Mouse (Mus musculus) heart, adult 11 months (tissue): ENCODE measurements around the gene Kif6.

Source experiments
- DNase-seq: peaks from one replicate; pipeline ENCODE4 v3.0.0; 2022

Kif6 gene

DNA sequence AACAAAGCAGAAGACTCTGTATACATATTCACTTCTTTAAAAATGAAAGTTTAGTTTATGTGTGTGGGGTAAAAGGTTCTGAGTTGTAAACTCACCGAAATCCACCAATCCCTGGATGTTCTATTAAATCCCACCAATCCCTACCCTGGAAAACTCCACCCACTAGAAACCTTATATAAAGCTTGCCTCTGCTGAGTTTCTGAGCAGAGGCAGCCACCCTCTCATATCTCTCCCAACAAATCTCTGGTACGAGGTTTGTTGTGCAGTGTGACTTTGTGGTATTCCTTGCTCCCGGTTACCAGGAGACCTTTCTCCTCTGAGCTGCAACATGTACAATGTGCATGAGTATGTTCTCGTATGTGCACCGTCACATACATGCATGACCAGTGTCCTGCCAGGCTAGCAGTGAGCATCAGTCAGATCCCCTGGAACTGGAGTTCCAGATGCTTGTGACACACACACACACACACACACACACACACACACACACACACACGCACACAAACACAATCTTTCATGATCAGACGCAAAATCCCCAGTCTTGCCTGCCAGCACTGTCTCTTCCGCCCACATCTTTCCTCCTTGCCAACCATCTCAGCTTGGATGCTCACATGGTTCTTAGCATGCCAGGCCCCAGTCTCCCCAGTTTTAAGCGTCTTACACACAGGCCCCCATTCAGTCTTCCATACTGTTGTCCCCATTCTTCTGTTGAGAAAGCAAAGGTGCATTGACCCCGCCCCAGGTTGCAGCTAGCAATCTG is 245.3 kb downstream of the Kif6 start:
- DNase-seq = no peak

DNA sequence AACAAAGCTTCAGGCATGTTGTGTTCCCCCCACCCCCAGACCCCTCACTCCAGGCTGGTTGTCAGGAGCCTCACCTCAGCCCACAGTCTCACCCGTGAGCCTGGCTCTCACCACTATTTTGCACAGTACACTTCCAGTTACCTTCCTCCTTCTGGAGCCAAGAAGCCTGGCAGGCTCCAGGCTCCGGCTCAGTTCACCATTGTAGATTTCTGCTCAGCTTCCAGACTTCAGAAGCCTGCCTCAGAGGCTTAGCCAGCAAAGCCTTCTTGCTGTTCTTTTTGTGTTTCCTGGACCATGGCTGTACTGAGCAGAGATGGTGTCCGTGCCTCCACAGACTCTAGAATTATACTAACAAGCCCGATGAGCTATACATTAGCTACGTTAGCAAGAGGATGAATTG is 248.7 kb downstream of the Kif6 start:
- DNase-seq = no peak

DNA sequence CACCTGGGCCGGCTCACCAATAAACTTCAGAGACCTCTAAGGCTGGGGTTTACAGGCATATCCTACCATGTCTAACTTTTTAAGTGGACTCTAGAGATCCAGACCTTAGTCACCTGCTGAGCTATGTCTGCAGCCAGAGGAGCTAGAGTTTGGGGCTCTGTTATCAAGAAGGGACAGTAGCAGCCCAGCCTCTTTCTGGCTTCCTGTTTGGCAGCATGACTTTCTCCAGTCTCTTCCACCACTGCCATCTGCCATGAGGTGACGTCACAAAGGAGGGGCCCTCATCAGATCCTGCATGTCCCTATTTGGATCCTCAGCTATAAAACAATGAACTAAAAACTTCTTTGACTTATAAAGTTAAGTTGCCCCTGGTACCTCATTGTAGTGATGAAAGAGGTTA is 250.7 kb downstream of the Kif6 start:
- no peak for DNase-seq

DNA sequence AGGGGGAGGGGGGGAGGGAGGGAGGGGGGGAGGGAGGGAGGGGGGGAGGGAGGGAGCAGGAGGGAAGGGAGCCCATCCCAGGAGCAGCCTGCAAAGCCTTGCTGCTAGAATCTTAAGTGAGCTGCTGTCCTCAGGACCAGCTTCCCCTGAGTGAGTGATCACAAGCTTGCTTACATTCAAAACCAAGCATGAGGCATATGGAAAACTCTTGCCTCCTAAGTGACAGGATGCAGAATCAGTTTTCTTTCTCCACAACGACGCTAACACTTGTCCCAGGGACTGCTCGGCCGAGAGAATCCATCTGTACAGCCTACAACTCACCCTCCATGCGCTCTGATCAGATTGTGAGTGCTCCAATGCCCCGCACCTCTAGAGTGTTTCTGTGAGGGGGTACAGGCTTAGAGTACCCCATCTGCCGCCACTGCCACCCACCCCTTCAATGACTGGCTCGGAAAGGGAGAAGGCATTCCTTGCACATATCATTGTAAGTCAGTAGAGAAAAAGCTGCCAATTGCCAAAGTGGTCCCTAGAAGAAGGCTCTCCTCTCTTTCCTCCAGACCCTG is 251.8 kb downstream of the Kif6 start:
- DNase-seq = no peak

DNA sequence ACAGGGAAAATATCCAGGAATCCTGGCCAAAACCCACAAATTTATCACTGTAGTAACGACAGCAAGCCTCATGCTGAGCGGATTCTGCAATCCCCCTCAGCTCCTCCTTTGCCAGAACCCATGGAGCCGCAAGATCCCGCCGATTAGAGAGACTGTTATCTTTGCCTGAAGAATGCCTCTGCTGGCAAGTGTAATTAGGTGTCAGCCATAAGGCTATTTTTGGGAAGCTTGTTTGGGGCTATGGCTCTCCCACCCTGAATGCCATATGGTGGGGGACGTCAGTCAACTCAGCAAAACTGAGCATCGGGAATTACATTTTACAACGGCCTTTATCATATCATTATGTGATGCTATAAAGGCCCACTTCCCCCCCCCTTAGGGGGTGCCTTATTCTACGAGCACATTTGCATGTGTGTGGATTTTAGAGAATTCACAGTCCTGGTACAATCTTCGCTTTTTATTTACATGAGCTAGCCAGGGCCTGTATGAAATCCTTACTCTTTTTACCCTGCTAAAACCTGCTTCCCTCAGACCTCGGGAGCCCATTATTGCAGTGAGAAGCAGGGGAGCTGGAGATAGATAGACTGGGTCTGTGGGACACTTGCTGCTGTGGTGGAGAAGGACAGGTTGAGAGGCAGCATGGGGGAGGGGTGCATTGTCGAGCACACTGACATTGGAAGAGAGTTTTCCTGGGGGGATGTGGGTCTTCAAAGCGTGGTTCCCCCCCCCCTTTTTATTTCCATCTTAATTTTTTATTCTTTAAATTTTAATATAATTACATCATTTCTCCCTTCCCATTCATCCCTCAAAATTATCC is 252.6 kb downstream of the Kif6 start:
- DNase-seq = no peak

DNA sequence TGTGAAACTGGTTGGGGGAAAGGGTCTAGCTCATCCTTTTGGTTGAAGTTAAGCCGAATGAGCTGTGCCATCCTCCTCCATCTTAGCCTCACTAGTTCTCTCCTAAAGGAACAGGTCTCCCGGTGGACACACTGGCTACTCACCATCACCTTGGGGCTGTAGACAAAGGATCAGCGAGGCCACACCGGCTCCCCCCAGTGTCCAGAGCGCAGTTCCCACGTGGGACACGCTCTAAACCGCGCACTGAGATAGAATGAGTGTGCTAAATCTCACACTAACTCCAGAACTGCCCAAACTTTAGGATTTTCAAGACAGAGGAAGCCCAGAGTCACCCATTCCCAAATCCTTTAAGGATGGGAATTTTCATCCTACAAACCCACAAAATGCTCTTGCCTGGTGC is 254.3 kb downstream of the Kif6 start:
- DNase-seq = no peak

DNA sequence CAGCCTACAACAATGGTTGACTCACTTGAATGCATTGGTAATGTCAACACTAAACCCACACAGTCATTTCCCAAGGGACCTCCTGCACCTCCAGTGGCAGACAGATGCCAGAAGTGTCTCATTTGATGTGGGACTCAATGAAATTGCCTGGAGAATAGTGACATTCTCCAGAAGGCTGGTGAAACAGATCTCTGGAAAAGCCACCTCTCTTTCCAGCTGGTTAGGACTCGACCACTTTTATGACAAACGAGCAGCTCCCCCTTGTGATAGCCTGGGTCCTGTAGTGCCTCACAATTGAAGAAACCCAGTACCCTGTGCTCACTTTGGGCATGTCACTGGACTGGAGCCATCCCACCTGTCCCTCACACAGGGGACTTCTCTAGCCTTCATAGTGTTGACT is 257.4 kb downstream of the Kif6 start:
- DNase-seq = no peak

DNA sequence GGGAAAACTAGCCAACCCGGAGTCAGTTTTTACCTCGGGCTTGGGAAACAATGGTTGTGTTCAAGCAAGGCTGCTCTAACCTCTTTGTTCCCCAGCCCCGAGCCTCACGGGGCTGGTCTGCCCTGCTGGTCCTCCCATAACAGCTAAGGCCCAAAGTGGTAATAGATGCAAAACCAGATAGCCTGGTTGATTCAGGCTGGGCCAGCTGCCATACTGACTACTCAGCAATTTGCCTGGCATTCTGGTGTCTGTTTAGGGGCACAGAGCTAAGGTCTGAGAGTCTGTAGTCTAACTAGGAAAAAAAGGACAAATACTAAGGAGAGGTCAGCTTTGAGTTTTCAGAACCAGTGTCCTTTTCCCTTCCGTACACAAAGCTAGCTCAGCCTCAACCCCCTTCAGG is 259.8 kb downstream of the Kif6 start:
- DNase-seq = no peak

DNA sequence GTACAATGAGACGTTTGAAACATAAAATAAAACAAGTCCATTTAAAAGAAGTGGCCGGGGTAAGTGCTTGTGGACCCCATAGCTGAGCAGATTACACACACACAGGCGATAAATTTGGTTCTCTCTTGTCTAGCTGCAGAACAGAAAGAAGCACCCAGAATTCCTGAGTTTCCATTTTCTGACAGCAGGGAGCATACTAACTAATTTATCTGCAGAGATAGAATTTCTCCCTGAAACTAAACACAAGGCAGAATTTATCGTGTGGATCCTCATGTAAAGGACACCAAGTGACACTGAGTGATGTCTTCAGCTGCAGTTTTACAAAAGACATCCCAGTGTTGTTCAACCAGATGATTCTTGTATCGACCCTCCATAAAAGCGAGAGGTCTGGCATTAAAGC is 260.5 kb downstream of the Kif6 start:
- DNase-seq = no peak

DNA sequence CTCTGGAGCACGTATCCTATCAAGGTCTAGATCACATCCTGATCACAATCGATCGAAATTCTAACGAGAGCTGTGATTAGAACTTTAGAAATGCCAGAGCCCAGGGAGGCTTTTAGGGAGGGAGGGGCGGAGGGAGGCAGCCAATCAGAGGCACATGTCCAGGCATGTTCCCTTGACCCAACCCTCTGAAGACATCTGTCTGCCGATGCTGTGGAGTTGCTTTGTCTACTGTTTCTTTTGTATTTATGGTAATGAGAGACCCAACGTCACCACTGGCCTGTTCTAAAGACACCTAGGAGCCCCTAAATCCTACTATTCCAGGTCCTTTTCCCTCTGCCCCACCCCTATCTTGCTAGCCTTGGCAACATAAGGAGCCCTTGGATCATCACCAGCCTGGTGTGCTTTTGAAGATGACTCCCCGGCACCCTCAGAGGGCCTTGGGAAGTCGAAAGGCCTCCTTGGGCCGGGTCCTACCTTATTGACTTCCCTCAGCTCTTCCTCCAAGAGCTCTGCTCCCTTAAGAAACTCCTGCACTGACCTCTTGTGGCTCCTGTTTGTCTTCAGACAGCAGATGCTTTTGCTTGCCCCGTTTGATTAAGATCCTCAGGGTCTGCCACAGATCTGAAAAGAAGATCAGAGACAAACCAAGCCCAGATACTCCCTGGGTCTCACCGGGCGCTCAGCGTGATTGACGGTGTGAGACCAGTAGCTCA is 261.2 kb downstream of the Kif6 start:
- DNase-seq = no peak

DNA sequence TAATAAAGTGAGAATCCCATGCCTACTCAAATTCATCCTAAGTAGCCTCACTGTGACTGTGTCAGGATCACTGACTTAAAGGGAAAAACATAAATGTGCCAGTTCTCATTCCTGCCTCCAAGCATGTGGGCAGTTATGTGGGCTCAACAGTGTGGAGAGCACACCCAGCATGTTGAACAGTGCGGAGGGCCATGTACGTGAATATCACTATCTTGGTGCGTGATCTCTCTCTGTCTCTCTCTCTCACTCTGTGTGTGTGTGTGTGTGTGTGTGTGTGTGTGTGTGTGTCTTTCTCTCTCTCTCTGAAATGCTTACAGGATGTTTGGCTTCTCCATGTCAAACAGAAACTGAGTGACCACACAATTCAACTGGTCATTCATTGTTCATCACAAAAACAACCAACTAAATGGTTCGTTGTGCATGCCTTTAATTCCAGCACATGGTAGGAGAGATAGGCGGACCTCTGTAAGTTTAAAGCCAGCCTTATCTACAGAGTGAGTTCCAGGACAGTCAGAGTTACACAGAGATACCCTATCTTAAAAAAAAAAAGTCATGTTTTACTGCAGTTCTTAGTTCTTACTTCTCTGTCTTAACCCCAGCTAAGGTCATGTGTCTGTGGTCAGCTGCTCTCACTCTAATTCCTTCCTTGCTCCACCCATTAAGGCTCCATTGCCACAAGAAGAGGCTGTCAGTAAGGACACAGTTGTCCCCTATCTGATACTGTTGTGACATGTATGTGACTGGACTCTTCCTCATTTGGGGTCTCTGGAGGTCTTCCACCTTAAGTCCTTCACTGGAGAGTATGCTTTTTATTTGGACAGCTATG is 266.2 kb downstream of the Kif6 start:
- no peak for DNase-seq

DNA sequence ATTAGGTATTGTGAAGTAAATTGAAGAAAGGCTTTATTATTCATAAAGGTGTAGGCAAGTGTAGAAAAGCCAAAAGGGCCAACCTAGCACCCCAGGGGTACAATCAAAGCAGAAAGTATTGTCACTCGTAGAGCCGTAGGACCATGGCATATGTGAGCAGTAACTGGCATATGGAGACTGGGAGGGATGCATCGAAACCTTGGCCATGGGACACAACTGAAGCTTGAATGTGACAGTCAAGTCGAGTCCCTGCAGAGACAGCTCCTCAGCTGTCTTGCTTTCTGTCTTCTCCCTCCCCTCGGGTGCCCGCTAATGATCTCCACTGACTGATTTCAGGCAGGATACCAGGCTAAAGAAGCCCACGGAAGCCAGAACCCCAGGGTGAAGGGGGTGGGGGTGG is 266.9 kb downstream of the Kif6 start:
- DNase-seq = peak; percentile 85

DNA sequence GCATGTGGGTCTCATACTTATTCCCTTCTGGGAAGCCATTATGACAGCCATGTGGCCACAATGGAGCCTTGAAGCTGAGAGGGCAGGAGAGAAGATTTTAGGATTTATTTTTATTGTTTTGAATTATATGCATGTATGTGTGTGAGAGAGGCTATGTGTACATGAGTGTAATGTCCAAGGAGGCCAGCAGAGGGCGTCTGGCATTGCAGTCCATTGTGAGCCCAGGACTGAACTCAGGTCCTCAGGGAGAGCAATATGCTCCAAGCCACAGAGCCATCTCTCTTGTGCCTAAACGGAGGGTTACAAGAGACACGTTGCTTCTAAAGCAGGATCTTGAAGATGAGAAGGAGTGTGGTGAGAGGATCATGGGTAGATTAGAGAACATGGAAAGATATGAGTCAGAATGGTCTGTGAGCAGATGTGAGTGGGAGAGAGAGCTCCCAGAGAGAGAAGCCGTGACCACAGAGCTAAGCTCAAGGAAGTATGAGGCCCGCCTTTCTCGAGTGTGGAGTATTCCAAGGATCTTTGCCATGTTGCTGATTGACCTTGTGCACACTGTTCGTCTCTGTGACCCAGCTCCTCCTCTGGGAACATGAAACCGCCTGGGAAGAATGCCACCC is 268.3 kb downstream of the Kif6 start:
- peak; percentile 82 for DNase-seq

DNA sequence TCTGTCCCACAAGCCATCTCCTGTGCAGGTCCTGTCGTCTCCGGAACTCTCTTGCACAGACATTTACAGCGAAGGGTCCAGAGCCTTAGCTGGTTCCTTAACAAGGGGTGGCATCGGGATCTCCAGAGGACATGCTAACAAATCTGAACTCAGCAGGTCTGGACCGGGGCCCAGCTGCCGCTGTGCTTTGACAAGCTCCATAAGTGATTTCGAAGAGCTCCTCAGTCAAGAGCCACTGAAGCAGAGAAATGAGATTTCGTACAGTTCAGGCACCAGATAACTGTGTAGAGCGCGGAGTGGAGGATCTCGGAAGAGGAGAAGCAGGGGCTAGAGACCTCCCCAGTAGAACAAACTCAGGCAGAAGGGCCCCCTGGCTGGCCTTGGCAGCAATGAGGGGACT is 270.1 kb downstream of the Kif6 start:
- DNase-seq = no peak

DNA sequence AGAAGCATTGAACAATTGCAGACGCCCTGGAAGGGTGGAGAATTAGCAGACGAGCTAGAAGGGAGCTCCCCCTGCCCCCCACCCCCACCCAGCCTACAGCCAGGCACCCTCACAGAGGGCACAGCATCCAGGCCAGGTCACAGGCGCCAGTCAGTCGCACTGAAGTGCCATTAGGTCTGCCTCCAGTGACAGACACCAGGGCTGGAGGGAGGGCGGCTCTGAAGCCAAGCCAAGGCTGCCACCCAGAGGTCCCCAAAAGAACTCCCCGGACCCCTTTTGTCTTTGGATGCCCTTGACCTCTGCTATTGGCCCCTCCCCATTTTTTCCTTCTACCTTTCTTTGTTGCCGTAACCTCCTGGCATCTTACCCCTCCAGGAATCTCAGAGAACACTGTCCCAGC is 274.7 kb downstream of the Kif6 start:
- no peak for DNase-seq

DNA sequence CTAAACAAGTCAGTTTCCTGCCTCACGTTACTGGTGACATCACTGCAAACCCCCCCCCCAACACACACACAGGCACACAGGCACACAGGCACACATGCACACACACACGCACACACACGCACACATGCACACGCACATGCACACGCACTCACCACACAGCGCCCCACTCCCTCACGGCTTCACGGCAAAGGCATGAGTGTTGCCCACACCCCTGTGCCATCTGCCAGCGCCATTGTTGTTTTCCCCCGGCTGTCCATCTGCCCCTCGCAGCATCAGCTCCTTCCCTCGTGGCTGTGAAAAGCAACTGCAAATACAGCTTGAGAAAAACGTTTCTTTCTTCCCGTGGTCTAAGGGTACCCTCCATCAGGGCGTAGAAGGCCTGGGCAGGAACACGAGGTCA is 275.9 kb downstream of the Kif6 start:
- DNase-seq = no peak

DNA sequence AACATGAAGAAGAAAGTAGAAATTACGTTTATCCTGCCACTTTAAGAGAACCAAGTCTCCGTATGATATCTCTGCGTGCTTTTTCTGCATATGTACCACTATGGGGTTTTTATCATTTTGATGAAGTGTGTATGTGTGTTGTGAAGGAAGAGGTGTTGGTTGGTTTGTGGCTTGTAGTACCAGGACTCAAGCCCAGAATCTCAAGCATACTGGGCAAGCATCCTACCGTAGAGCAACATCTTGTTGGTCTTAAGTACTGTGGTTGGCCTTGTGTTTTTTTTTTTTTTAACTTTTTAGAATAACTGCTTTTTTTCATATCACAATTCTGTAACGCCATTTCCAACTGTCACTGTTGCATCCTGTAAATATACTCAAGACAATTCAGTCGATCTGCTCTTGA is 277.5 kb downstream of the Kif6 start:
- no peak for DNase-seq

DNA sequence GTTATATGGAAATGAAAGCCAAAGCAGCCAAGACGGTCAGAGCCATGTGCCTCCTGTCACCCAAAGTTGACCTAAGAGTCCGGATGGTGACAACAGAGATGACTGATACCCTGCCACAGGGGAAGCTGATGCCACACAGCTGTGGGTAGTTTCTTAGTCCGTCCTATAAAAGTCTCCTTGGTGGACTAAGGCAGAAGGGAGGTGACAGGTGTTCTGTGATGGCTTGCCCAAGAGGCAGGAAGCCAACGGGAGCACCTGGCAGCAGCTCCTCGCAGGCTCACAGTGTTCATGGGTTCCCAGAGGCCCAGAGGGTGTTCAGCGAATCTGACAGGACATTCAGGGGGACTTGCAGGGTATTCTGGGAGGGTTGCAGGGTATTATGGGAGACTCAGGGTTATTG is 279.5 kb downstream of the Kif6 start:
- DNase-seq = no peak

DNA sequence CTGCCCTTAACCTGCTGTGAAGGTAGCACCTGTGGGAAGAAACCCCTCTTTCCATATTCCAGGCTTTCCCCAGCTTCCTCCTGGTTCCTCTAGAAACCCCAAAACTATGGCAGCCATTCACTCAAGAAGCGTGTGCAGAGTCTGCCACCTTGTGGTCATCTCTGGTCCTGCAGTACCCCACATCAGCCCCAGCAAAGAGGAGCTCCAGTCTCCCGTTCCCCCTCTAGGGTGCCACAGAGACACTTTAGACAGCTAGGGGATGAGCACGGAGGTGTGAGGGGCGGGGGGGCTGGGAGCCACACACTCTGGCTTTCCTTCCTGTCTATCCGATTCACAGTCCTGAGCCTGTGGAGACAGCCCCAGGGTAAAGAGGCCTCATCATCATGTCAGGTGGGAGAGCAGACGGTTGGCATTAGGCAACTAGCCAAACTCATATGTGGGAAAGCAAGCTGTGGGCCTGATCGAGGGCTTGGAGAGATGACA is 284.0 kb downstream of the Kif6 start:
- DNase-seq = no peak

DNA sequence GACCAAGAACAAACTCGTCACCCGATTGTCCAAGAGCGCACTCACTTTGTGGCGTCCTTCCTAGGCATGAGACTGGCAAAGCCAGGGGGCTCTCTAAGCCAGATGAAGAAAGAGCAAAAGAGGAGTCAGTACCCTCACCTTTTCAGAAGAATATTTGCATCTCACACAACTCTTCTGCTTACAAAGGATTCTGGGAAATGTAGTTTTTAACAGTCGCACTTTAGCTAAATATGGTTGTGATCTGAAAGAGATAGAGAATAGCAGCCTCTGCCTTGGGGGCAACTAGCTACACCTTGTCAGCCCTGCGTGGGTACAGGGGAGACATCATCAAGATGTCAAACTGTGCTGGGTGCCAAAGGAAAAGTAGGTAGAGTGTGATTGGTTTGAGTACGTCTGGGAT is 287.7 kb downstream of the Kif6 start:
- no peak for DNase-seq

DNA sequence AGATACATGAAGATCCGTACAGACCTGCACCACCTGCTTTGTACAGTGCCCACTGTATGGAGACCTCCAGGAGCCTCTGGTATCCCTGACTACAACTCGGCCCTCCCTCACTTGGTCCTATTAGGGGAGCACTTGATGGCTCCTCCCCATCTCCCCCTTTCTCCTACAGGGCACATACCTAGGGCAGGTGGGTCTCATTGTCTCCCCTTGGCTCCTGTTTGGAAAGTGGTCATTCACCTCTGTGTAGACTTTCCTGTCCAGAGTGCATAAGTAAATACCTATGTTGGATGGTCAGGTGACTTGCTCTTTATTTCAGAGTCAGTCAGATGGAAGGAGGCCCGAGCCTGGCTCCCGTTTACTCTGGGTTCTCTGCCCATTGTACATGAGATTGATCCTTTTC is 308.5 kb downstream of the Kif6 start:
- no peak for DNase-seq

DNA sequence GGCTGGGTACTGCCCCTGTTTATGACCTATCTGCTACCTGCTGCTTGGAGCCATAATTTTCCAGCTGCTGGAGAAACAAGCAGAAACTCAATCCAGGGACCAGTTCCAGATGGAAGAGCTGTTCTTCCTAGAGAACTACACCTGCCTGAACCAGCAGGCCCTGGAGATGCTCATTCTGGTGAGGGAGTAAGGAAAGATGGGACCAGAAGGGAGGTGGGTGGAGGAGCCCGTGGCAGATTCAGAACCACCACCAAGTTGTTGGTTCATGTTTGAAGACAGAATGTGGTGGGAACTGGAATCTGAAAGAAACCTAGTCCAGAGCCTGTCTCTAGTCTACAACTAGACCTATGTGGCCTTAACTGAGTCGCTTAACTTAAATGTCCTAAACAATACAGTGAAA is 312.7 kb downstream of the Kif6 start:
- DNase-seq = no peak
